Mouse (Mus musculus) brown adipose tissue, adult 24 weeks (tissue): Measurements from ENCODE around the gene Rpl18. TPM values are rescaled to one million over a fixed set of nuclear protein-coding genes. Genes with fewer than 3 reads are reported as not detected.

Experiments used
- H3K27ac ChIP-seq: fragments of 200-500 bp; replicated peaks from 2 replicates; pipeline ENCODE4 v1.5.1; 2012; ENCODE audit warnings: low read depth, mild to moderate bottlenecking, low read length
- H3K4me1 ChIP-seq: fragments of 200-500 bp; 2 replicates; pipeline ENCODE4 v1.6.1; 2012; ENCODE audit warnings: low read length, mixed read lengths; ENCODE audit not compliant: control insufficient read depth, insufficient read depth, insufficient read length
- H3K4me3 ChIP-seq: fragments of 200-500 bp; 2 replicates; pipeline ENCODE4 v1.5.1; 2012; ENCODE audit warnings: low read depth, mild to moderate bottlenecking, low read length, moderate library complexity; ENCODE audit not compliant: insufficient read depth
- polyA plus RNA-seq: library from polyadenylated mRNA; stranded (reverse); fragments of >200 nt; gene quantifications from 2 replicates; pipeline ENCODE4 v1.2.4, GENCODE M21; 2012; ENCODE audit not compliant: missing spikeins, insufficient read depth, insufficient read length

Rpl18 gene
- polyA plus RNA-seq, 1 experiment: 445 TPM

- Histone ChIP-seq H3K27ac (no peak overlapping the region), H3K4me3 (no peak overlapping the region), H3K4me1 (no peaks in the 10 kb centered on the region)
Observed at GRCm38 (mm10) chr7:45755703-45756102, 40.4 kb downstream of the Rpl18 start.

GRCm38 (mm10) chr7:45759400-45759799 is 44.1 kb downstream of the Rpl18 start:
- no peak overlapping the region for H3K27ac ChIP-seq
- H3K4me1 ChIP-seq: no peaks in the 10 kb centered on the region
- no peak overlapping the region for H3K4me3 ChIP-seq

GRCm38 (mm10) chr7:45760151-45760550 is 44.9 kb downstream of the Rpl18 start:
- H3K27ac ChIP-seq: no peak overlapping the region
- no peaks in the 10 kb centered on the region for H3K4me1 ChIP-seq
- H3K4me3 ChIP-seq: no peak overlapping the region

GRCm38 (mm10) chr7:45765995-45766394 is 50.7 kb downstream of the Rpl18 start:
- H3K4me1 ChIP-seq: no peaks in the 10 kb centered on the region
- H3K4me3 ChIP-seq: no peak overlapping the region
- H3K27ac ChIP-seq: no peak overlapping the region

GRCm38 (mm10) chr7:45766764-45767163 is 51.5 kb downstream of the Rpl18 start:
- H3K4me3 ChIP-seq: no peak overlapping the region

GRCm38 (mm10) chr7:45767500-45767899 is 52.2 kb downstream of the Rpl18 start:
- Histone ChIP-seq H3K4me1 (no peaks in the 10 kb centered on the region), H3K27ac (no peak overlapping the region), H3K4me3 (no peak overlapping the region)

More at GRCm38 (mm10) chr7:45766764-45767163, 51.5 kb downstream of the Rpl18 start:
- Histone ChIP-seq H3K4me1 (no peaks in the 10 kb centered on the region), H3K27ac (no peak overlapping the region)

Other genes starting within 250 kb of the Rpl18 start
- 20.1 and 26.9 TPM in 2 replicates for gene Bax, start 248.6 kb upstream of the Rpl18 start, polyA plus RNA-seq
- gene Tulp2, start 233.6 kb upstream of the Rpl18 start, polyA plus RNA-seq: not detected in 2 replicates
- 6.9 TPM in 1 of 2 replicates, not detected in the other for gene Gm45808, start 228.6 kb upstream of the Rpl18 start, polyA plus RNA-seq
- 145 and 190 TPM in 2 replicates for gene Dhdh, start 226.7 kb upstream of the Rpl18 start, polyA plus RNA-seq
- gene Nucb1, start 205.1 kb upstream of the Rpl18 start, polyA plus RNA-seq: 78.6 and 108 TPM in 2 replicates
- 12.6 and 24.6 TPM in 2 replicates for gene Ppp1r15a, start 189.2 kb upstream of the Rpl18 start, polyA plus RNA-seq
- gene Plekha4, start 189.1 kb upstream of the Rpl18 start, polyA plus RNA-seq: 1.9 and 3.3 TPM in 2 replicates
- gene Hsd17b14, start 160.6 kb upstream of the Rpl18 start, polyA plus RNA-seq: not detected in 2 replicates
- gene Bcat2, start 145.3 kb upstream of the Rpl18 start, polyA plus RNA-seq: 82.0 and 135 TPM in 2 replicates
- gene Fgf21, start 100.0 kb upstream of the Rpl18 start, polyA plus RNA-seq: 2.0 TPM in 1 of 2 replicates, not detected in the other
- not detected in 2 replicates for gene Fut1, start 98.2 kb upstream of the Rpl18 start, polyA plus RNA-seq
- 0.63 TPM in 1 of 2 replicates, not detected in the other for gene Izumo1, start 93.6 kb upstream of the Rpl18 start, polyA plus RNA-seq
- 4.3 and 9.3 TPM in 2 replicates for gene Rasip1, start 88.0 kb upstream of the Rpl18 start, polyA plus RNA-seq
- gene Mamstr, start 75.5 kb upstream of the Rpl18 start, polyA plus RNA-seq: 1.5 TPM in 1 of 2 replicates, not detected in the other
- not detected in 2 replicates for gene Fut2, start 49.1 kb upstream of the Rpl18 start, polyA plus RNA-seq
- not detected in 2 replicates for gene Ntn5, start 31.4 kb upstream of the Rpl18 start, polyA plus RNA-seq
- gene Sec1, start 21.1 kb upstream of the Rpl18 start, polyA plus RNA-seq: not detected in 2 replicates
- gene Car11, start 15.6 kb upstream of the Rpl18 start, polyA plus RNA-seq: 12.1 and 17.1 TPM in 2 replicates
- gene Dbp, start 10.4 kb upstream of the Rpl18 start, polyA plus RNA-seq: 23.3 and 31.5 TPM in 2 replicates
- gene Sphk2, start 2.5 kb downstream of the Rpl18 start, polyA plus RNA-seq: 9.2 and 9.9 TPM in 2 replicates
- not detected in 2 replicates for gene Fam83e, start 5.8 kb downstream of the Rpl18 start, polyA plus RNA-seq
- not detected in 2 replicates for gene Spaca4, start 10.4 kb downstream of the Rpl18 start, polyA plus RNA-seq
- gene Lmtk3, start 68.3 kb downstream of the Rpl18 start, polyA plus RNA-seq: 0.36 and 0.46 TPM in 2 replicates
- gene Sult2b1, start 69.2 kb downstream of the Rpl18 start, polyA plus RNA-seq: 0.87 and 1.1 TPM in 2 replicates
- 39.1 and 45.5 TPM in 2 replicates for gene Cyth2, start 99.1 kb downstream of the Rpl18 start, polyA plus RNA-seq
- gene Kcnj14, start 109.3 kb downstream of the Rpl18 start, polyA plus RNA-seq: 1.1 TPM in 1 of 2 replicates, not detected in the other
- gene Grwd1, start 115.5 kb downstream of the Rpl18 start, polyA plus RNA-seq: 5.5 and 6.6 TPM in 2 replicates
- gene Kdelr1, start 157.3 kb downstream of the Rpl18 start, polyA plus RNA-seq: 95.6 and 96.1 TPM in 2 replicates
- gene Grin2d, start 162.9 kb downstream of the Rpl18 start, polyA plus RNA-seq: not detected in 2 replicates
- gene Syngr4, start 181.3 kb downstream of the Rpl18 start, polyA plus RNA-seq: not detected in 2 replicates
- 151 and 189 TPM in 2 replicates for gene Tmem143, start 181.5 kb downstream of the Rpl18 start, polyA plus RNA-seq
- 18.1 and 29.0 TPM in 2 replicates for gene Emp3, start 205.9 kb downstream of the Rpl18 start, polyA plus RNA-seq
- 1.2 and 1.7 TPM in 2 replicates for gene Ccdc114, start 208.6 kb downstream of the Rpl18 start, polyA plus RNA-seq